Mouse (Mus musculus) macrophage (primary cell): ENCODE results near the gene Naa50. TPM values are rescaled to one million over a fixed set of nuclear protein-coding genes. Genes with fewer than 3 reads are reported as not detected.

Experiments used
- H3K27ac ChIP-seq: fragments of 350-480 bp; formaldehyde crosslinking; 2 replicates; pipeline ENCODE4 v1.9.0; 2021
- H3K36me3 ChIP-seq: fragments of 350-480 bp; formaldehyde crosslinking; 2 replicates; pipeline ENCODE4 v1.9.0; 2021; ENCODE audit errors: inconsistent target
- H3K4me3 ChIP-seq: fragments of 350-480 bp; formaldehyde crosslinking; 2 replicates; pipeline ENCODE4 v1.9.0; 2021; ENCODE audit errors: inconsistent target
- H3K79me2 ChIP-seq: fragments of 350-480 bp; formaldehyde crosslinking; 2 replicates; pipeline ENCODE4 v1.9.0; 2021; ENCODE audit errors: inconsistent target
- WGBS: methylation state at CpG from one replicate; pipeline ENCODE4 v1.1.7; 2026; ENCODE audit warnings: inconsistent platforms; ENCODE audit not compliant: missing documents; 5-methylcytosine and 5-hydroxymethylcytosine counted together
- polyA plus RNA-seq: library from polyadenylated mRNA; stranded (reverse); fragments of 250-400 nt; gene quantifications from 3 replicates; pipeline ENCODE4 v1.2.4, GENCODE M21; 2018; ENCODE audit warnings: inconsistent platforms
- total RNA-seq, 78 experiments: library from RNA; depleted of rRNA; stranded (reverse); fragments of 250-400 nt; gene quantifications; 1 replicate in 9 of 78; 2 replicates in 24 of 78; 3 replicates in 43 of 78; 4 replicates in 2 of 78; pipeline ENCODE4 v1.2.4; 2018; ENCODE audit warnings: inconsistent platforms in 56 of 78

Naa50 gene
- total RNA-seq (2018; cell fraction: chromatin; rRNA removed): 10 to 100 TPM in 23 of 26 experiments, 1 to 10 TPM in 3; 9.0 to 36.3 (median 14.4) TPM
- total RNA-seq (2018; cell fraction: cytosol; rRNA removed): 100 to 1,000 TPM in 12 of 26 experiments, 10 to 100 TPM in 14; 50.2 to 132 (median 88.5) TPM
- 10 to 100 TPM; 28.2 to 97.2 (median 42.2) TPM for total RNA-seq (2018; cell fraction: nucleus; rRNA removed)
- 75.9 to 167 TPM (median 101 TPM) in 3 replicates for polyA plus RNA-seq

- Histone ChIP-seq H3K36me3 (no peaks in the 10 kb centered on the region), H3K27ac (peak within 1 kb of the TSS; percentile 97), H3K4me3 (peak within 1 kb of the TSS; percentile 100), H3K79me2 (peaks cover 84% of the 10 kb centered on the region)
- 0% methylated on average over 67 of the region's 71 CpGs for WGBS
Measured at GRCm38 (mm10) chr16:44139536-44140185, at the start of gene Naa50, which contains the start of gene Atp6v1a. TSS of gene Naa50 (plus strand) at chr16:44139830. TSS of gene Atp6v1a (minus strand) at chr16:44139705.

DNA sequence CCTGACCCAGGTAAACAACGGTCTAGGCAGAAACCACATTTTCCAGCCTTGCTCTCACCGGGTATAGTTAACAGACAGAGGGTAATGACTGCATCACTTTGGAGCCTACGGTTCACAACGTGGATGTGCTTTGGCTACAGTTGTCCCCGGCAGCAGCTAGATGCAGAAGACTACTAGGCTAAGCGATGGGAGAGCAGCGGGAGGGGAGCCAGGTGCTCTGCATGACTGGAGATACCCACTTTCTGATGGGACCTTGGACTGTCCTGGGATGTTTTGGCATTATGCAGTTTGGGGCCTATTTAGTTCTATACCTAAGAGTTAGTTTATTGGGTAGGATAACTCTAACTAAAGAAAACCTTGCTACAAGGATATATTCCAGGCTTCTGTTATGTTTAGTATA lies 40.3 kb upstream of the Naa50 start:
- Histone ChIP-seq H3K4me3 (no peak overlapping the region), H3K27ac (no peak overlapping the region), H3K79me2 (peaks cover 95% of the 10 kb centered on the region), H3K36me3 (peaks cover 98% of the 10 kb centered on the region)
- WGBS: 96% methylated on average over 7 of the region's 7 CpGs

DNA sequence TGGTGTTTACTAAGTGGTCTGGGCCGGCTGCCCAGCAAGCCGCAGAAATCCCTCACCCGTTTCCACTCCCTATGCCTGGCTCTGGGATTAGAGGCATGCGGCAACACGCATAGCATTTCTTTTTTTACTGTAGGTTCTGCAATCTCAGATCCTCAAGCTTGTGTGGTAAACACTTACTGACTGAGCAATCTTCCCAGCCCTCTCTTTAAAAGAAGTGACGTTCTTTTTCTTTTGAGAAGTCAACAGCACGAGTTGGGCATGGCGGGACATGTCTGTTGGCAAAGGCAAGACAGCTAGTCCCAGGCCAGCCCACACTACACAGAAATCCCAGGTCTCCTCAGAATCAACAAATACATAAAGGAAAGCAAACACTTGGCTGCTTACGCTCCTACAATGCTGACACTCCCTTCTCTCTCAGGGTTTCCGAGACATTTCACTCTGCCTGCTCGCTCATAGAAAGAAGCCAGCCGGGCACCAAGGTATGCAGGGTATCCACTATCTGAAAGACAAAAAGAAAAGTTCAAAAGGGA lies 38.4 kb upstream of the Naa50 start:
- H3K36me3 ChIP-seq: peaks cover 93% of the 10 kb centered on the region
- H3K4me3 ChIP-seq: no peak overlapping the region
- H3K27ac ChIP-seq: no peak overlapping the region
- H3K79me2 ChIP-seq: peaks cover 92% of the 10 kb centered on the region
- 98% methylated on average over 12 of the region's 12 CpGs for WGBS

GRCm38 (mm10) chr16:44102925-44103324 lies 36.7 kb upstream of the Naa50 start:
- H3K36me3 ChIP-seq: peaks cover 94% of the 10 kb centered on the region
- H3K79me2 ChIP-seq: peaks cover 93% of the 10 kb centered on the region
- H3K4me3 ChIP-seq: no peak overlapping the region
- WGBS: 89% methylated on average over 2 of the region's 2 CpGs
- no peak overlapping the region for H3K27ac ChIP-seq

DNA sequence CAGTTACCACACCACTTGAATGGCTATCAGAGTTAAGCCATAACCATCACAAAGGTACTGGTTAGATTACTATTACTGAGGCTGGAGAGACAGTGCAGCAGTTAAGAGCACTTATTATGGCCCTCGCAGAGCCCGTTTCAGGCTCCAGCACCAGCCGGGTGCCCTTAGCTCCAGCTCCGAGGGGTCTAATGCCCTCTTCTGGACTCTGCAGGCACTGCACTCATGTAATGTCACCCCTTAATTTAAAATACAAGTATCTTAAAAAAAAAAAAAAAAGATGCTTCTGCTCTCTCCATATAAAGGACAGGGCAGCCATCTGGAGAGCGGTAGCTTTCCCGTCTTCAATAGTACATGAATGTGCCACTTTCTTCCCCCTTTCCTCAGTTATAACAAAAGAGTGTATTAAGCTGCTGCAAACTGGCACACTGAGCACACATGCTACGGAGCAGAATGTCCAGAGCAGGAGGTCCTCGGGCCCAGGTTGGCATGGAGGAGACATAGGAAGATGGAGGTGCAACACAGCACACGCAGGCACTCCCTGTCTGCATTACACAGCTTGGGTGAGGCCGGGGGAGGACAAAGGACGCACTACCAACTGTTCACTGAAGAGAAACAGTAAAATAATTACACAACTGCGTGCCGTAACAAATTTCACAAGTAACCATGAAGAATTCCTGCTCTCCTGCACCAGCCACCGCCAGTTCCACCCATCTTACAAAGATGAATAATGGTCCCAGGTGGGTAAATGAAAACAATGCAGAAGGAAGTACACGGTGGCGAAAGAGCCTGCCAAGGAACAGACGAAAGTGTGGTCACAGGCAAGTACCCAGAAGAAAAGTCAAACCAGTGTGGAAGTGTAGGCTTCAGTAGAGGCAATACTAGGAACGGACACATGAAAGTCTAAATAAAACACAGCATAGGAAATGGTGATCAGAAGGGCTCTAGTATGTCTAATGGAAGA lies 35.5 kb upstream of the Naa50 start:
- WGBS: 77% methylated on average over 14 of the region's 18 CpGs
- H3K27ac ChIP-seq: no peak overlapping the region
- H3K4me3 ChIP-seq: no peak overlapping the region
- peaks cover 93% of the 10 kb centered on the region for H3K79me2 ChIP-seq
- peaks cover 94% of the 10 kb centered on the region for H3K36me3 ChIP-seq

GRCm38 (mm10) chr16:44105211-44105610 lies 34.4 kb upstream of the Naa50 start:
- no peak overlapping the region for H3K4me3 ChIP-seq
- peaks cover 94% of the 10 kb centered on the region for H3K36me3 ChIP-seq

GRCm38 (mm10) chr16:44109002-44109401 lies 30.6 kb upstream of the Naa50 start:
- Histone ChIP-seq H3K79me2 (peaks cover 94% of the 10 kb centered on the region), H3K36me3 (peaks cover 94% of the 10 kb centered on the region), H3K27ac (no peak overlapping the region), H3K4me3 (no peak overlapping the region)
- WGBS: 95% methylated on average over 4 of the region's 4 CpGs

More at GRCm38 (mm10) chr16:44105211-44105610, 34.4 kb upstream of the Naa50 start:
- Histone ChIP-seq H3K27ac (no peak overlapping the region), H3K79me2 (peaks cover 94% of the 10 kb centered on the region)
- WGBS: 100% methylated on average over 2 of the region's 2 CpGs

DNA sequence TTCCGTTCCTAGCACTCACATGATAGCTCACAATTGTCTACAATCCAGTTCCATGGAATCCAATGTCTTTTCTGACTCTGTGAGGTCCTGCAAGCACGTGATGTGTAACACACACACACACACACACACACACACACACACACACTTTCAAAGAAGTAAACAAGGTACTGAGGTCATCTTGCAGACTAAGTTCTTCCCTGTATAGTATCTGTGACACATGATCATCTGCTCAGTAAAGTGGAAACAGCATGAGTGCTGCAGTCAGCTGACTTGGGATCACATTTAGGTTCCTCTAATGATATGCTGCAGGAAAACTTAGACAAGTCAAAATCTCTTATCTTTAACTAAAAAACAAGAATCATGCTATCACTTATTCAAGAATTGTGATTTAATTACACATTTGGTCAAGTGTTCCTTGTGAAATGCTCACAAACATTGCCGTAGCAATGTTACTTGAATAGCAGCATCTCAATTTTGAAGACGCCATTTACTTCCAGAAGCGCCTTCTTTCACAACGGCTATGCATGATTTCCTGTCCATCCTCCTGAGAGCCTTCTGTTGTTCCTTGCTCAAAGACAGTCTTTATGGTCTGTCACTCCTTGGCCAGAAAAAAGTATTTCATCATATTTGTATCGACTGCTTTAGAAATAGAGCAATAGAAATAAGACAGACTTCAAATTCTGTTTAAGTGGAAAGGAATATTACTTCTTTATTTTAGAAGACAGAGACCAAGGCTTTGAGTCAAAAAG lies 19.7 kb upstream of the Naa50 start:
- H3K36me3 ChIP-seq: peaks cover 21% of the 10 kb centered on the region
- H3K4me3 ChIP-seq: no peak overlapping the region
- 45% methylated on average over 6 of the region's 7 CpGs for WGBS
- H3K79me2 ChIP-seq: peaks cover 91% of the 10 kb centered on the region
- H3K27ac ChIP-seq: peak overlapping the region; percentile 96

GRCm38 (mm10) chr16:44122122-44122521 lies 17.5 kb upstream of the Naa50 start:
- peak overlapping the region; percentile 96 for H3K27ac ChIP-seq
- peaks cover 91% of the 10 kb centered on the region for H3K79me2 ChIP-seq
- 93% methylated on average over 5 of the region's 6 CpGs for WGBS
- no peak overlapping the region for H3K4me3 ChIP-seq
- H3K36me3 ChIP-seq: no peaks in the 10 kb centered on the region; the same call in 1 of the 2 replicates

GRCm38 (mm10) chr16:44122574-44122973 lies 17.1 kb upstream of the Naa50 start:
- peaks cover 91% of the 10 kb centered on the region for H3K79me2 ChIP-seq
- no peaks in the 10 kb centered on the region; the same call in 1 of the 2 replicates for H3K36me3 ChIP-seq
- no peak overlapping the region for H3K4me3 ChIP-seq
- 89% methylated on average over 5 of the region's 6 CpGs for WGBS
- H3K27ac ChIP-seq: peak overlapping the region; percentile 96

- 69% methylated on average over 7 of the region's 7 CpGs for whole genome bisulfite sequencing
- no peak overlapping the region for H3K4me3 ChIP-seq
Measured at GRCm38 (mm10) chr16:44122982-44123725, 16.5 kb upstream of the Naa50 start.

DNA sequence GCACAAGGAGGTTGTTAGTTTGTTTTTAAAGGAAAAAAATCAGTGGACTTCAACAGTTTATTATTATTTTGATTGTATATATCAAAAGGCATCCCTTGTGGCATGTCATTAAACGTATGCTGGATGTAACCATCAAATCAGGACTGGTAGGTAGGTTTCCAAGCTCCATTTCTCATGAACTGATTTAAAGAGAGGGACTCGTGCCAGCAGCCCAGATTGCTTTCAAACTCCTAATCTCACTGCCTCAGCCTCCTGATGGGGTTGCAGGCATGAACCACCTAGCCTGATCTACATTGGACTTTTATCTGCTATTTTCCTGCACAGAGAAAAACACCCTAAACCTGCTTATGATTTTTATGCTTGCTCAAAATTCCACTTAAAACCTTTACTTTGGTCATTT lies 15.8 kb upstream of the Naa50 start:
- no peaks in the 10 kb centered on the region; the same call in 1 of the 2 replicates for H3K36me3 ChIP-seq
- WGBS: 90% methylated on average over 2 of the region's 2 CpGs
- H3K27ac ChIP-seq: peak overlapping the region; percentile 96
- H3K4me3 ChIP-seq: no peak overlapping the region
- H3K79me2 ChIP-seq: peaks cover 91% of the 10 kb centered on the region

More at GRCm38 (mm10) chr16:44122982-44123725, 16.5 kb upstream of the Naa50 start:
- Histone ChIP-seq H3K79me2 (peaks cover 91% of the 10 kb centered on the region), H3K27ac (peak overlapping the region; percentile 96), H3K36me3 (no peaks in the 10 kb centered on the region; the same call in 1 of the 2 replicates)

- no peaks in the 10 kb centered on the region for H3K36me3 ChIP-seq
- peaks cover 92% of the 10 kb centered on the region for H3K79me2 ChIP-seq
- peak overlapping the region; percentile 96 for H3K27ac ChIP-seq
- WGBS: 80% methylated on average over 1 of the region's 1 CpGs
- no peak overlapping the region for H3K4me3 ChIP-seq
Measured at GRCm38 (mm10) chr16:44124713-44125112, 14.9 kb upstream of the Naa50 start.
